Mouse (Mus musculus) layer of hippocampus, adult 18-20 months (tissue): ENCODE measurements around the gene Gm21650. TPM values are rescaled to one million over a fixed set of nuclear protein-coding genes. Genes with fewer than 3 reads are reported as not detected.
"Not testable (repeated sequence)": the region's sequence is repeated elsewhere in the genome, so short reads cannot be mapped to it uniquely, and the experiment has no call there.

Experiments
- DNase-seq, 2 experiments: peaks; one replicate each; pipeline ENCODE4 v3.0.0; 2022; ENCODE audit warnings: low spot score in 2 of 2
- long read RNA-seq: library from polyadenylated mRNA; stranded (forward); transcript quantifications from one replicate; pipeline ENCODE4 v2.0.0, GENCODE M21; 2021
- total RNA-seq, 2 experiments: library from RNA; stranded (reverse); gene quantifications; 2 replicates each; pipeline ENCODE4 v1.2.3; 2021

The Gm21650 gene
- total RNA-seq: not detected
- long read RNA-seq: 0 reads

- not testable (repeated sequence) for DNase-seq
Observed at GRCm38 (mm10) chrY:77692508-77692907, at the start of gene Gm21650. Gene Gm21650, plus strand, starts transcription at chrY:77692808.
